ENCODE assay signal across 12 mouse cellular contexts in the genomic region with DNA sequence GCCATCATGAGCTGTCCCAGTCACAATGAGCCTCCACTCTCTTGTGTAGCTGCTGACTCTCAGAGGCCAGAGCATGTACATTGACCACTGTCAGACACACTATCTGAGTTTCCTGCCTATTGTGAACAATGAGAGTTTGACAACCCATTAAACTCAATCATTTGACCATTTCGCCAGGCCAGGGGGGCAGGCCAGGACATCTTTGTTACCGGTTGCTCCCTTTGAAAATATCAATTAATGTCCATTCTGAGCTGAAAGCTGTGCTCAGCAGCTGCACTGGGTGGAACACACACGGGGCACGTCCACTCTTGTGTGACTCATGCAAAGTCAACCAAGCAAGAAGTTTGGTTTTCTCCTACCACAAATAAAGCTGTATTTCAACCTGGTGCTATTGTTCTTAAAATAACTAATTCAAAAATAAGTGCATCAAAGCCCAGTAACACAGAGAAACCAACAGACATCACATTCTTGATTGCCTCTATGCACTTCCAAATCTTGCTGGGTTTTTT.
"Had no signal": no experiment of that assay in that cellular context is flagged by ENCODE, and none has a peak within 500 bp of the region (broad histone marks: within the 10 kb centered on the region; RNA-seq: fewer than 3 reads in every experiment).

No protein-coding gene starts in this region.

- H3K36me3 ChIP-seq: limb, embryonic 10.5 days; liver, embryonic 15.5 days; neural tube, embryonic 13.5 days had no signal

- H3K9me3 ChIP-seq: limb, embryonic 10.5 days; liver, embryonic 15.5 days; neural tube, embryonic 13.5 days had no signal

- H3K27ac ChIP-seq: limb, embryonic 10.5 days; liver, embryonic 15.5 days; neural tube, embryonic 13.5 days had no signal

- H3K4me1 ChIP-seq: liver, embryonic 15.5 days had no signal

- H3K4me2 ChIP-seq: liver, embryonic 11.5 days; liver, embryonic 15.5 days; neural tube, embryonic 13.5 days had no signal

- H3K4me3 ChIP-seq: limb, embryonic 10.5 days; liver, embryonic 15.5 days; neural tube, embryonic 13.5 days had no signal

- H3K9ac ChIP-seq: liver, embryonic 15.5 days; neural tube, embryonic 13.5 days had no signal

- DNase-seq: kidney, adult 11 months; kidney, postnatal 14 days; lung, adult 2 months; lung, postnatal 36 days; midbrain, embryonic 14.5 days; right cerebral cortex, adult 18-20 months; thymus, postnatal 36 days had no signal

- H3K27me3 ChIP-seq: liver, embryonic 15.5 days; neural tube, embryonic 13.5 days had no signal

- ATAC-seq: lung, postnatal 0 days had no signal
